Mouse (Mus musculus) myocyte (in vitro differentiated cells): ENCODE measurements around the gene Slc25a29. TPM values are rescaled to one million over a fixed set of nuclear protein-coding genes. Genes with fewer than 3 reads are reported as not detected.
A peak's percentile ranks its signal among the peaks of the same experiment; 100 is the strongest.

Experiments
- H3K27me3 ChIP-seq: one replicate; pipeline ENCODE4 v1.6.1; 2011; ENCODE audit not compliant: control insufficient read depth, insufficient read depth, insufficient read length
- H3K36me3 ChIP-seq: one replicate; pipeline ENCODE4 v1.6.1; 2011; ENCODE audit not compliant: control insufficient read depth, insufficient read depth
- H3K4me2 ChIP-seq: one replicate; pipeline ENCODE4 v1.6.1; 2011; ENCODE audit warnings: low read depth, control low read depth
- H3K4me3 ChIP-seq: one replicate; pipeline ENCODE4 v1.5.1; 2011; ENCODE audit warnings: mild to moderate bottlenecking, control low read depth, moderate library complexity
- H3K79me2 ChIP-seq: one replicate; pipeline ENCODE4 v1.6.1; 2011; ENCODE audit not compliant: control insufficient read depth, insufficient read depth
- H3ac ChIP-seq: one replicate; pipeline ENCODE4 v1.6.1; 2011; ENCODE audit not compliant: control insufficient read depth, insufficient read length
- CEBPB ChIP-seq: IDR thresholded peaks from 2 replicates; pipeline ENCODE4 v1.6.1; 2011; ENCODE audit warnings: mild to moderate bottlenecking, moderate library complexity; ENCODE audit not compliant: poor library complexity, insufficient read depth, severe bottlenecking
- E2F4 ChIP-seq: IDR thresholded peaks from one replicate; pipeline ENCODE4 v1.6.1; 2011; ENCODE audit warnings: mild to moderate bottlenecking, control low read depth, moderate library complexity; ENCODE audit not compliant: insufficient read depth
- MAX ChIP-seq: IDR thresholded peaks from one replicate; pipeline ENCODE4 v1.6.1; 2011; ENCODE audit warnings: low read depth, mild to moderate bottlenecking, control low read depth
- MYOD1 ChIP-seq, 3 experiments: IDR thresholded peaks; one replicate each; pipeline ENCODE4 v1.6.1; 2011; ENCODE audit warnings: control low read depth in 2 of 3, low read depth in 2 of 3, mild to moderate bottlenecking in 2 of 3, moderate library complexity in 1 of 3; ENCODE audit not compliant: insufficient read length in 2 of 3, control insufficient read depth in 1 of 3
- MYOG ChIP-seq, 3 experiments: IDR thresholded peaks; one replicate each; pipeline ENCODE4 v1.6.1; 2011; ENCODE audit warnings: control low read depth in 2 of 3, low read depth in 2 of 3, mild to moderate bottlenecking in 2 of 3; ENCODE audit not compliant: insufficient read length in 2 of 3, control insufficient read depth in 1 of 3, insufficient read depth in 1 of 3
- POLR2A ChIP-seq: IDR thresholded peaks from one replicate; pipeline ENCODE4 v1.6.1; 2011; ENCODE audit warnings: low read depth, mild to moderate bottlenecking, control low read depth, moderate library complexity; ENCODE audit not compliant: insufficient read length
- POLR2AphosphoS2 ChIP-seq: IDR thresholded peaks from one replicate; pipeline ENCODE4 v1.6.1; 2011; ENCODE audit warnings: low read depth, control low read depth; ENCODE audit not compliant: insufficient read length
- REST ChIP-seq: IDR thresholded peaks from one replicate; pipeline ENCODE4 v1.6.1; 2011; ENCODE audit warnings: mild to moderate bottlenecking, control low read depth, moderate library complexity; ENCODE audit not compliant: insufficient read depth, insufficient read length
- SRF ChIP-seq: IDR thresholded peaks from one replicate; pipeline ENCODE4 v1.6.1; 2011; ENCODE audit warnings: low read depth; ENCODE audit not compliant: control insufficient read depth, insufficient read length
- TCF12 ChIP-seq: IDR thresholded peaks from one replicate; pipeline ENCODE4 v1.6.1; 2011; ENCODE audit warnings: mild to moderate bottlenecking, control low read depth; ENCODE audit not compliant: poor library complexity, insufficient read depth, severe bottlenecking
- TCF3 ChIP-seq: IDR thresholded peaks from one replicate; pipeline ENCODE4 v1.6.1; 2011; ENCODE audit warnings: low read depth, control low read depth; ENCODE audit not compliant: insufficient read length
- USF1 ChIP-seq: IDR thresholded peaks from one replicate; pipeline ENCODE4 v1.6.1; 2011; ENCODE audit warnings: low read depth, mild to moderate bottlenecking, control low read depth, moderate library complexity
- polyA plus RNA-seq: library from polyadenylated mRNA; unstranded; fragments of >200 nt; fragmentation: generic; extraction: Trizol; gene quantifications from one replicate; pipeline ENCODE4 v1.2.1, GENCODE M21; 2012; ENCODE audit warnings: missing spikeins

Slc25a29 gene
- polyA plus RNA-seq, 1 experiment = 20.9 TPM

DNA sequence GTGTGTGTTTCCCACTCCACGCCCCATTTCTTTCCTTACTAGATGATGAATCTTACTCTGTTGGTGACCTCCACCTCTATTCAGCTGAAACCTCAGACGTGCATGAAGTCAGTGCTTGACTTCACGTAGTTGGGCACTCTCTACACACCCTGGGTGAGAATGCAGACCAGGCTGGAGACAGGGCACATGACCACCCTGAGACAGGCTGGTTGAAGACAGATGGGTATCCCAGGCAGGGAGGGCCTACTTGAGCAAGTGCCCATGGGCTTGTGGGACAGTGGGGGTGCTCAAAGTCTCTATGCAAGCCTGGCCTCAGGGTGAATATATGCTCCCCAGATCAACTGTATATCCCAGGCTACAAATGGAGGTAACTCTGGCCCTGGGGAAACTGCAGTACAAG lies 1.3 kb downstream of the Slc25a29 start:
- TF ChIP-seq MYOG (IDR thresholded peaks at IDR 0.05; ENCODE audit: control insufficient read depth in 1 of 3, insufficient read depth in 1 of 3, insufficient read length in 2 of 3, low read depth in 2 of 3) (peak in 1 of 3 experiments; percentile 63), E2F4 (no peak), TCF12 (no peak), SRF (no peak), MAX (no peak), REST (no peak), POLR2A (peak; percentile 22), MYOD1 (IDR thresholded peaks at IDR 0.05; ENCODE audit: control insufficient read depth in 1 of 3, insufficient read length in 2 of 3, low read depth in 2 of 3) (peak in 1 of 3 experiments; percentile 23), USF1 (peak; percentile 35), POLR2AphosphoS2 (peak; percentile 65)
- Histone ChIP-seq H3K27me3 (no peaks in the 10 kb centered on the region), H3ac (no peak overlapping the region), H3K79me2 (peaks cover 24% of the 10 kb centered on the region), H3K36me3 (no peaks in the 10 kb centered on the region), H3K4me3 (peak overlapping the region; percentile 70), H3K4me2 (peak overlapping the region; percentile 96)

DNA sequence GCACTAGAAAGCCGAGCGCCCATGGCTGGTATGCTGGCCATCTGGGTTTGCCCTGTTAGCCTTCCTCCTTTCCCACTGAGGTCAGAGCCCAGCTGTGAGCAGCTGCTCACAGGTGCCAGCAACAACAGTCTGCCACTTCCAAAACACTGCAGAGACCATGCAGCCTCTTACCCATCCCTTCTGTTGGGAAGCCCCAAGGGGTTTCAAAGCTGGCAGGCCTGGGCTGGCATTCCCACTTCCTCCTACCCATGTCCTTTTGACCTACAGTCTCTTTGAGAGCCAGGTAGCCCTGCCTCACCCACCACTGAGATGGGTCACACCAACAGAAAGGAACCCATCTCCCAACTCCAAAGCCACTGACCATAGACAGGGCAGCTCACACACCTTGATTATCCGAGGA lies 2.3 kb downstream of the Slc25a29 start:
- Histone ChIP-seq H3ac (no peak overlapping the region), H3K4me3 (peak overlapping the region; percentile 20), H3K27me3 (no peaks in the 10 kb centered on the region), H3K79me2 (peaks cover 24% of the 10 kb centered on the region), H3K4me2 (peak overlapping the region; percentile 96), H3K36me3 (no peaks in the 10 kb centered on the region)
- TF ChIP-seq MYOG (IDR thresholded peaks at IDR 0.05; ENCODE audit: control insufficient read depth in 1 of 3, insufficient read depth in 1 of 3, insufficient read length in 2 of 3, low read depth in 2 of 3) (peak in 1 of 3 experiments; percentile 35), USF1 (no peak), MYOD1 (IDR thresholded peaks at IDR 0.05; ENCODE audit: control insufficient read depth in 1 of 3, insufficient read length in 2 of 3, low read depth in 2 of 3) (peak in 2 of 3 experiments; percentile 19 to 36), CEBPB (no peak)

DNA sequence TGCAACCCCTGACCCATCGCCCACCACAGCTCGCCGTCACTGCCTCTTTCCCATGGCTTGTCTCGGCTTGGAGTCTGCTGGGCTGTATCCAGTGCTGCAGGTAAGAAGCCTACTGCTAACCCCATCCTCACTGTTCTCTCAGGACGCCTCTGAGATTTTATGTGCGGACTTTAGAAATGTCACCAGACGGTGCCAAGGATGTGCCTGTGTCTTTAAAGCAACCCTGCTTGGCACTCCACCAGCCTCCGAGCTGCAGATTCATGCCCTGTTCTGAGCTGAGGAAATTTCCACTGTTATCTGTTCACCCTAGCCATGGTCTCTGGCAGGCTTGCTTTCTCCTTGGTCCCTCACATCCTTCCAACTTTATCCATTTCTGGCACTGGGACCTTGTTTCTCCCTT lies 2.8 kb downstream of the Slc25a29 start:
- no peaks in the 10 kb centered on the region for H3K27me3 ChIP-seq
- no peak for TF ChIP-seq REST
- TF ChIP-seq MAX = no peak
- no peak for TF ChIP-seq MYOG (IDR thresholded peaks at IDR 0.05; ENCODE audit: control insufficient read depth in 1 of 3, insufficient read depth in 1 of 3, insufficient read length in 2 of 3, low read depth in 2 of 3)
- TF ChIP-seq POLR2A = no peak
- no peak for TF ChIP-seq TCF12
- TF ChIP-seq CEBPB = no peak
- no peak for TF ChIP-seq USF1
- TF ChIP-seq SRF = no peak
- TF ChIP-seq E2F4 = no peak
- no peak for TF ChIP-seq MYOD1 (IDR thresholded peaks at IDR 0.05; ENCODE audit: control insufficient read depth in 1 of 3, insufficient read length in 2 of 3, low read depth in 2 of 3)
- TF ChIP-seq TCF3 = no peak
- no peak for TF ChIP-seq POLR2AphosphoS2
- no peak overlapping the region for H3ac ChIP-seq
- H3K36me3 ChIP-seq = no peaks in the 10 kb centered on the region
- H3K79me2 ChIP-seq = peaks cover 18% of the 10 kb centered on the region
- peak overlapping the region; percentile 20 for H3K4me3 ChIP-seq
- H3K4me2 ChIP-seq = peak overlapping the region; percentile 96

DNA sequence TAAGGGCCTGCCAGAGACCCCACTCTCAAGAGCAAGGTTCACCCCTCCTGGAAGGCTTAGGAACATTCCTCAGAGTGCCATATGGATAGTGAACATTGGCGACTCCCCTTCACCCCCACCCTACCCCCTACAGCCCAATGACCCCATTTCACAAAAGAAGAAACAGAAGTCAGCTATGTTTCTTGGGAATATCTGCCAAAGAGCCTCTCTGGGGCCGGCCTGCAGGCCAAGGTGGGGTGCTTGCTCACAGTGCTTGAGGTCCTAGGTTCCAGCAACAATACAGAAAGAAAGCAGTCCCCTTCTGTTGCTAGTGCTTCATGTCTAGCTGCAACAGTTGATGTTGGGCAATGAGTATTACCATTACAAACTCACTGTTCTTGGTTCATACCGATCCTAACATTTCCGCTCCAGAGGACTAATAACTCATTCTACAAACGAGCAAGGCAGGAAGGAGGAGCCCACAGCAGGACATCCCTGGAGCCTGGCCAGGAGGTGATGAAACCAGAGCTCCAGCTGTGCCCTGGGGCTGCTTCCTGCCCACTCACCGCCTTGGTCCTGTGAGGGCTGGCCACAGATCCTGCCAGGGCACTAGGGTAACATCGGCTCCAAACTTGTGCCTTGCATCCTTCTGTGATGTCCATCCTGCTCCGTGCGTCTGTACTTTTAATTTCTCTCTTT lies 3.6 kb downstream of the Slc25a29 start:
- Histone ChIP-seq H3K4me3 (peak overlapping the region; percentile 20), H3K79me2 (peaks cover 11% of the 10 kb centered on the region), H3K27me3 (no peaks in the 10 kb centered on the region), H3K4me2 (peak overlapping the region; percentile 96), H3K36me3 (no peaks in the 10 kb centered on the region), H3ac (no peak overlapping the region)
- peak; percentile 87 for TF ChIP-seq POLR2A
- TF ChIP-seq CEBPB = peak; percentile 92
- peak; percentile 33 to 91 (median 54) for TF ChIP-seq MYOG (IDR thresholded peaks at IDR 0.05; ENCODE audit: control insufficient read depth in 1 of 3, insufficient read depth in 1 of 3, insufficient read length in 2 of 3, low read depth in 2 of 3)
- peak; percentile 54 for TF ChIP-seq TCF12
- TF ChIP-seq TCF3 = no peak
- TF ChIP-seq SRF = no peak
- TF ChIP-seq E2F4 = no peak
- TF ChIP-seq POLR2AphosphoS2 = peak; percentile 89
- TF ChIP-seq MYOD1 (IDR thresholded peaks at IDR 0.05; ENCODE audit: control insufficient read depth in 1 of 3, insufficient read length in 2 of 3, low read depth in 2 of 3) = peak in 2 of 3 experiments; percentile 83
- no peak for TF ChIP-seq REST
- no peak for TF ChIP-seq USF1

DNA sequence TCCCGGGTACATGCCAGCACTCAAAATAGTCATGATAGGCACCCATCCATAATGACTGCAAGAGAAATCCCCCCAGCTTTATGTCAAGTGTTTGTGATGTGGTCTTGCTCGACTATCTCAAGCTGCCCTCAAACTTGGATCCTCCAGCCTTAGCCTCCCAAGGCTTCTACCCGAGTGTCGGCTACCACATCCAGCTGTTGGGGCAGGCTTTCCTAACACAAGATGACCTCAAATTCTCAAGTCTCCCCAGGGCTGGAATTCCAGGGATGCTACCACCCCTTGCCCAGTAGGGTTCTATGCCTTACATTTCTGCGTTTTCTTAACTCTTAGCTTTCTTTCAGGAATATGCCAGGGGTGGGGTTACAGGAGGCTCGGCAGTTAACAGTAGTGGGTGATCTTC lies 5.3 kb downstream of the Slc25a29 start:
- Histone ChIP-seq H3K4me2 (no peak overlapping the region), H3K79me2 (no peaks in the 10 kb centered on the region), H3K4me3 (no peak overlapping the region), H3K36me3 (no peaks in the 10 kb centered on the region), H3K27me3 (no peaks in the 10 kb centered on the region), H3ac (no peak overlapping the region)
- TF ChIP-seq E2F4 = no peak
- no peak for TF ChIP-seq TCF3
- no peak for TF ChIP-seq POLR2A
- no peak for TF ChIP-seq TCF12
- TF ChIP-seq POLR2AphosphoS2 = no peak
- TF ChIP-seq SRF = no peak
- no peak for TF ChIP-seq CEBPB
- no peak for TF ChIP-seq MYOG (IDR thresholded peaks at IDR 0.05; ENCODE audit: control insufficient read depth in 1 of 3, insufficient read depth in 1 of 3, insufficient read length in 2 of 3, low read depth in 2 of 3)
- no peak for TF ChIP-seq REST
- no peak for TF ChIP-seq USF1
- no peak for TF ChIP-seq MAX
- TF ChIP-seq MYOD1 (IDR thresholded peaks at IDR 0.05; ENCODE audit: control insufficient read depth in 1 of 3, insufficient read length in 2 of 3, low read depth in 2 of 3) = no peak
